Mouse (Mus musculus) heart, adult 11 months (tissue): ENCODE measurements at regions not wholly inside any gene's neighbourhood (a gene's known extent, or its start where the extent isn't known, plus 50 kb on each side); places are given as distances from the start of the nearest gene placed in this dataset.

Experiments
- DNase-seq: peaks from one replicate; pipeline ENCODE4 v3.0.0; 2022

DNA sequence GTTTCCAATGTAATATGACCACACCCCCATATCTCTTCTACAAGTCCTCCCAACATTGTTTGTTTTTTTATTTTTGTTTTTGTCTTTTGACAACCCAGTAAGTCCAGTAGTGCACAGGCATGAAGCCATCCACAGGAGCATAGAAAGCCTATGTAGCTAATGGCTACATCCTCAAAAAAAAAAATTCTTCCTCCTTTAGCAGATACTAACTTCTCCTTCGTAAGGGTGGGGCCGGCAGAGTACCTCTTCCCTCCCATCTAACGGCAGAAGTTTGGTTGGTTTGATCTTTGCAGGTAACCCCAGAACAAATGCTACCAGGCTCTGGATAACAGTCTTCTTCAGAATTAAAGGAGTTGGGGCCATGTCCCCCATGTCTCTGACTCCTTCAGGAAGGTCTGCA lies 158.9 kb downstream of the Ly86 start:
- DNase-seq: no peak

GRCm38 (mm10) chr13:37504373-37504772 lies 159.4 kb downstream of the Ly86 start:
- DNase-seq: peak; percentile 92

- DNase-seq: no peak
These were observed 160.6 kb downstream of the Ly86 start for GRCm38 (mm10) chr13:37505617-37506016.

GRCm38 (mm10) chr13:37506046-37506445 lies 161.0 kb downstream of the Ly86 start:
- DNase-seq: peak; percentile 97

GRCm38 (mm10) chr13:37506701-37507100 lies 161.7 kb downstream of the Ly86 start:
- DNase-seq: no peak

- peak; percentile 90 for DNase-seq
These were observed 162.1 kb downstream of the Ly86 start for GRCm38 (mm10) chr13:37507146-37507545.

GRCm38 (mm10) chr13:37508385-37509351 lies 163.7 kb downstream of the Ly86 start:
- peak; percentile 96 for DNase-seq

GRCm38 (mm10) chr13:37509352-37509851 lies 164.4 kb downstream of the Ly86 start:
- peak; percentile 97 for DNase-seq

GRCm38 (mm10) chr13:37510511-37510910 lies 165.5 kb downstream of the Ly86 start:
- DNase-seq: peak; percentile 95

DNA sequence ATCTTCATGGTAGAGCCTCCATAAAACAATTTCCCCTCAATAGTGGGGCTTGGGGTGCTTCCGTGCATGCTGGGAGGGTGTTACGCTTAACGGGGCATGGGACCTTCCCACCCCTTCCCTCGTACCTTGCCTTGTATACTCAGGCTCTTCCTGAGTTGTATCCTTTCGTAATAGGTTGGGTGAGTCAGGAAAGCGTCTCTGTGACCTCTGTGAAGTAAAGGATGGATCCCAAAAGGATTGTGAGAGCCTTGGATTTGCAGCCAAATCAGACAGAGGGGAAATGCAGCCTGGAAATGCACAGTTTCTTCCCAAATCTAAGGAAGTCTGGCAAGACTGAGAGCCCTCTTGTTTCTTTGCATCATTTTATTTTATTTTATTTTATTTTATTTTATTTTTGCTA lies 166.0 kb downstream of the Ly86 start:
- DNase-seq: peak; percentile 86

GRCm38 (mm10) chr13:37511406-37511805 lies 166.4 kb downstream of the Ly86 start:
- peak; percentile 72 for DNase-seq

DNA sequence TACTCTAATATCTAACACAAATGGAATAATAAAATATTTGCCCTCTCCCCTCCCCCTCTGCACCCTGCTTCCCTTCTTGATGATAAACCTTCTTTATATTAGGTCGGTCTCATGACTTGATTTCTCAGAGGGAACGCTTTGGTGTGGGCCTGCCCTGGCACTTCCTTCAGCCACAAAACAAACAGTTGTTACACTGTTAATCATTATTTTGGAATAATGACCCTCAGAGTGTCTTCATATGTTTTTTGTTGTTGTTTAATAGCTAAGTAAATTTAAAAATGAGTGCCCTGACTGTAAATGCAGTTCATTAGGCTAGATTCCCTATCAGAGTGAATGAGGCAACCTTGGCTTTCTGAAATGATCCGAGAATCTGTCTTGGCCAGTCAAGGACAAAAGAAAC lies 167.8 kb downstream of the Ly86 start:
- DNase-seq: peak; percentile 31

DNA sequence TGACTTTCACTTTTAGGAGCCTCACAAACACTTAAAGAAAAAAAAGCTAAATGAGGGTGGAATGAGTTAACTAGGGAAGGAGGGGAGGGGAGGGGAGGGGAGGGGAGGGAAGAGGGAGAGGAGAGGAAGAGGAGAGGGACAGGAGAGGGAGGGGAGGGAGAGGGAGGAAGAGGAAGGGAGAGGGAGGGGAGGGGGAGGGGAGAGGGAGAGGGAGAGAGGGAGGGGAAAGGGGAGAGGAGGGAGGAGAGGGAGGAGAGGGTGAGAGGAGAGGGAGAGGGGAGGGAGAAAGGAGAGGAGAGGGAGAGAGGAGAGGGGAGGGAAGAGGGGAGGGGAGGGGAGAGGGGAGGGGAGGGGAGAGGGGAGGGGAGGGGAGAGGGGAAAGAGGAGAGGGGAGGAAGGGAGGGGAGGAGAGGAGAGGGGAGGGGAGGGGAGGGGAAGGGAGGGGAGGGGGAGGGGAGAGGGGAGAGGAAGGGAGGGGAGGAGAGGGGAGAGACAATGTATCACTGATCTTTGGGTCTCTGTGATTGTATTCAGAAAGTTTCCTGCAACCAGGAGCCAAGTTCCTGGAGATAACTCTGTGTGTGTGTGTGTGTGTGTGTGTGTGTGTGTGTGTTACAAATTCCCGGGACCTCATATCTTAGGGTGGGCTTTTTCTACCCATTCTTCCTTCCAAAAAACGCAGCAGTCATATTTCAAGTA lies 168.3 kb downstream of the Ly86 start:
- DNase-seq: peak; percentile 92

- DNase-seq: peak; percentile 99
These were observed 169.0 kb downstream of the Ly86 start for GRCm38 (mm10) chr13:37513905-37514607.

- peak; percentile 74 for DNase-seq
These were observed 169.8 kb downstream of the Ly86 start for GRCm38 (mm10) chr13:37514641-37515305.

- peak; percentile 25 for DNase-seq
These were observed 172.2 kb downstream of the Ly86 start for GRCm38 (mm10) chr13:37517055-37517807.

DNA sequence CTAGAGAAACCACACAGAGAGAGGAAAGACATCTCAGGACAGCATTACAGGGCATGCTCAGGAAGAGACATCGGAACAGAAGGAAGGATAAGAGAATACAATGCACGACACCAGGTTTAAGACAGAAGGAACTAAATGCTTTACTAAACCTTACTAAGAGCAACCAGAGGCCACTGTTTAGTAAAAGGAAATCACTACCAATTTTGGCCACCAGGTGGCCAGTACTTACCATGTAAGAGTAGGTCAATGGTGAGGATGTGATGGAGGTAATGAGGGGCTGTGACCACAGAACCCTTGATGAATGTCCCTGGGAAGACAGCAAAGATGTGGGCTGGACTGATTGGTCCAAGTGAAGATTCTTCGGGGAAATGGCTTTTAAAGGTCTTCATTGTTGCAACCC lies 174.9 kb downstream of the Ly86 start:
- DNase-seq: peak; percentile 61

DNA sequence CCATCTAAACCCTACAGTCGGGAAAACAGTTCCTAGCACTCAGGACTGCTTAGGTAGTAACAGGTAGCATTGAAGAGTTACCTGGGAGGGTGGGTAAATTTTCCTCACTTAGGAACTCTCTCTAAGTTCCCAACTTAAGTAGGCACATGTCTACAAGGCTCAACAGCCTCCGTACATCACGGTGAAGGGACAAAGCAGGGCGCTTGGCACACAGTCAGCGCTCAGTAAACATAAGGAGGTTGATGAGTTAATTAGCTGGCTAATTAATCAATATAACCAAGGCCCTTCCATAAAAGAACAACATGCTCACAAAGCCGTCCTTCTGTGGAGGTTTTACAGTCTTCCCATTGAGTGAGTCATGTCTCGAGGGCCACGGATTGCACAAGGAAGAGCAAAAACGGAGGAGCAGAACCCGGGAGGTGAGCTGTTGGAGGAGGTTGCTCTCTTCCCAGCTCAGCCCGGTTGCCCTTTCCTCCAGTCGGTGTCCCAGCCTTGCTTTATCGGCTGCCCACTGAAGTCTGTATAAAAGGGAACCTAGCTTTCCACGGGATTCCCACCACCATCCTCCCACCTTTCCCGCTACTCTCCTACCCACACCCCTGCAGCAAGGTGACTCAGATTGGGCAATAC lies 180.2 kb downstream of the Ly86 start:
- peak; percentile 71 for DNase-seq

DNA sequence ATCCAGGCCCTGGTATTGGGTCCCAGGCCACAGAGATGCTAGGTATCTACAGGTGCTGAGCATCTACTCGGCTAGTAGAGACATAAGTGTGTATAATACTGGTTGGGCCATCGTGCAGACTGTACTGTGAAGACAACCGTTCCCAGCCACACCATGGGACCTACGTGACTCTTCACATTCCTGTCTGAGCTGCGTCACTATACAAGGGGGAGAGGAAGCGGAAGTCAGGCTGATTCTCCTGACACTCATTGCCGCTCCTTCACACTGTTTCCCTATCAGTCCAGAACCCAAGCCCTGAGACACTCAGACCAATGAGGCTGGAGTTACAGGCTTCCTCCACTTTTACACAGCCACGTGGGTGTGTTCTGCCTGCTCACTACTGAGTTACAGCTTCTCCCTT lies 181.1 kb downstream of the Ly86 start:
- DNase-seq: peak; percentile 84

DNA sequence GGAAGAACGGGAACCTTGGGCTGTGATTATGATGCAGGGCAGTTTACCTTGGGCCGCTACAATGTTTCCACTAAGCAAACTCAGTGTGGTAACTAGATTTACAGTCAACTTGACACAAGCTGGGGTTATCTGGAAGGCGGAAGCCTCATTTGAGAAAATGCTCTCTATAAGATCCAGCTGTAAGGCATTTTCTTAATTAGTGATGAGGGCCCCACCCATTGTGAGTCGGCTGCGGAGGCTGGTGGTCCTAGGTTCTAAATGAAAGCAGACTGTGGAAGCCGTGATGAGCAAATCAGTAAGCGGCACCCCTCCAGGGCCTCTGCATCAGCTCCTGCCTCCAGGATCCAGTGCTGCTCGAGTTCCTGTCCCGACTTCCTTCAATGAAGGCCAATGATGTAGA lies 183.4 kb downstream of the Ly86 start:
- DNase-seq: peak; percentile 78

DNA sequence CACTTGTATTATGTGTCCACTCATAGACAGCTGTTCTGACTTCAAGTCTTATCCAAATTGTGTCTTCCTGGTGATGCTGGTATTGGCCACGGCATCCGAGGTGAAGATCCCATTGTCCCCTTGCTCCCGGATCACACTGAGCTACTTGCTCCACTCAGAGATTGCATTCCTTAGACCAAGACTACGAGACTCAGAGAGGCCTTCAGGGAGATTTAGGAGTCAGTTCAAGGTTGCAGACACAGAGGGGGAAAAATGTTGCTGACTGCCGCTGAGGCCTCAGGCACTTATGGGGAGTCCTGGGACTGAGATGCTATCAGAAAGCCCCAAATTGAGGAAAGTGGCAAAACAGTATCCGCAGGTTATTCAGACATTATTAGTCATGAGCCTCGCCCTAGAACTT lies 183.9 kb downstream of the Ly86 start:
- no peak for DNase-seq
